Mouse (Mus musculus): ENCODE measurements around the gene Sv2c.
"Not testable (repeated sequence)": the region's sequence is repeated elsewhere in the genome, so short reads cannot be mapped to it uniquely, and the experiment has no call there.

Sv2c gene

DNA sequence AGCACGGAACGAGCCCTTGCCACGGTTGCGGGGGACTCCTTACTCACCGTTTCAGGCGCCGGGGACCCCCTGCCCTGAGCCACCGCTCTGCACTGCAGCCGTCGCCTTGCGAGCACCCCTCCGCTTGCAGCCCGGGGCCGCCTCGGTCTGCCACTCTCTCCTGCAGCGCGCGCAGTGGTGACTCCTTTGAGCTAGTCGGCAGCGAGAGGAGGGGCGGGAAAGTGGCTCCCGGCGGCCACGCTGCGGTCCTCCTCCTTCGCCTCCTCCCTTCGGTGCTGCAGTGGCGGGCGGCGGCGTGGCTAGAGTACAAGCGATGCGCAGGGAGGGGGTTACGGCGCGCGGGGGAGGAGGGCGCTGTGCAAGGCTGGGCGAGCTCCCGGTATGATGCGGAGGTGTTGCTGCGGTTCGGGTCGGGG is at the start of gene Sv2c:
Gene Sv2c, minus strand, starts transcription at position 177 of the 416 bp plus-strand sequence.
- no peak for DNase-seq

GRCm38 (mm10) chr13:96180671-96181161 is 48.3 kb upstream of the Sv2c start:
- DNase-seq: no peak

- DNase-seq: no peak
Measured at GRCm38 (mm10) chr13:96175591-96176212, 43.3 kb upstream of the Sv2c start.

GRCm38 (mm10) chr13:96173686-96174085 is 41.3 kb upstream of the Sv2c start:
- DNase-seq: no peak

GRCm38 (mm10) chr13:96172290-96172689 is 39.9 kb upstream of the Sv2c start:
- DNase-seq: no peak

DNA sequence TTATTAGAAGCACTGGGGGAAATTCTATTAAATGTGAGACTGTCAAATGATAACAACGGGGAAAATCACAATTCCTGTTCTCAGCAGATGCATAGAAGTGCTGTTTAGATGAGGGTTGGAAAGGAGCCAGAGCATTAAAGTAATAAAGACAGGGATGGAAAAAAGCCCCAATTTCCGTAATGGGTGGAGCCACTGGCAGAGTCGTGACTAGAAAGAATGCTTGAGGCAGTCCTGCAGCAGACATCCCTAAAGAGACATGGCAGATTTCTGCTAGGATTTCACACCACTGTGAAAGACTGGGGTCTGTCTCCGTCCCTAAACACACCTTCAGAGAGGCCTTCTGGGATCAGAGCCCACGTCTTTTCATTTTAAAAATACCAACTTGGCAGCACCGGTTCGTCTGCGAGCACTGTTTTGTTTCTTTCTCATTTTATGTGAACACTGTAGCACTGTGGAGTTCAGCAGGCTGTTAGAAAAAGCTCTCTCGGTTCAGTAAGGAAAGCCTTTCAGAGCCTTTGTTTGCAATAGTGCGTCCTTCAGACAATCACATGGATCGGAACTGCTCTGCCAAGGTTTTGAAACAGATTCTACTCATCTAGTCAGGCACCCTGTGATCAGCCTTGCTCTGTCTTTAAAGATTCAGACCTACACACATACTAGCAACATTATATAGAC is 36.8 kb upstream of the Sv2c start:
- no peak for DNase-seq

- no peak for DNase-seq
Measured at GRCm38 (mm10) chr13:96166593-96166992, 34.2 kb upstream of the Sv2c start.

DNA sequence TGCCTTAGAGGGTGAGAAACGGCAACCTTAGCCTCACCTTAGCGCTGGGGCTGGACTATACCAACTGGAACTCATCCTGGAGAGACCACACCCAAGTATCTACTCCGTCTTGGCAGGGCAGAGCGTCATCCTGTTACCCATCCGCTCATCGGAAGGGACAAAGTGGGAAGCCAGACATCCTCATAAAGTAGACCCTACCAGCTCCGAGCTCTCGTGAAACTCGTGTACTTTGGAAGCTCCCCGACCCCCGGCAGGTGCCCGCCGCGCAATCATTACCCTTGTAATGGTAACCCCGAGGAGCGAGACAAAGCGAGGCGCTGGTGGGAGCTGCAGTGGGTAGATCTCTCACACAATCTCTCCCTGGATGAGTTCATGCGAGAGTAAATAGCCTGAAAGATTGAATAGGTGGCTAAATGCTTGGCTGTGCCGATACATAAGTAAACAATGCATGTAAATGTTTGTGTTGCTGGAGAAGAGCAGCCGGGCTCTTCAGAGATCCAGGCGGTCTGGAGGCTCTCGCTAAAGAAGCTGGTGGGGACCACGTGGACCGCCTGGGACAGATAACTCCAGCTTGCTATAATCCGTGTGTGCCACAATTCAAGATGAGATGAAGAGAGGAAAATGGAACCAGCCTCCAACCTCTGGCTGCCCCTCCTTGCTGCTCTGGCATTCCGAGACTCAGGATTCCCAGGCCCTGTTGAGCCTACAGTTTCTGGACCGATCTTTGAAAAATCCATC is 1.2 kb upstream of the Sv2c start:
- DNase-seq: no peak

DNA sequence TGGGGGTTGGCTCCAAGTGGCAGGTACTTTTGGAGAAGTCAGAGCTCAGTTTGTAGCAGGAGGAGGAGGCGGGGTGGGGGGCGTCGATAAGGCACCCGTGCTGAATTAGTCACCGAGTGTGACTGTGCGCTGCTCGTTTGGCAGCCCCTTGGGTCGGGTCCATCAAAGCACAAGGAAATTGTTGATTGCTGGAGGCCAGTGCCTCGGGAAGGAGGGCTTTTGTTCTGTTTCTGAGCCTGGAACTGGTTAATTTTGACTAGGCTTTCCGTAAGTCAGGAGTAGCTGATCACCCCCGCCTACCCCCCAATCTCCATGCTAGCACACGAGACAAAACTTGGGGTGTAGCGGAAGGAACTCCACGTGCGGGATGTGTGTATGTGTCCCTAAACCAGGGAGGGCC is 456 bp upstream of the Sv2c start:
- DNase-seq: no peak

DNA sequence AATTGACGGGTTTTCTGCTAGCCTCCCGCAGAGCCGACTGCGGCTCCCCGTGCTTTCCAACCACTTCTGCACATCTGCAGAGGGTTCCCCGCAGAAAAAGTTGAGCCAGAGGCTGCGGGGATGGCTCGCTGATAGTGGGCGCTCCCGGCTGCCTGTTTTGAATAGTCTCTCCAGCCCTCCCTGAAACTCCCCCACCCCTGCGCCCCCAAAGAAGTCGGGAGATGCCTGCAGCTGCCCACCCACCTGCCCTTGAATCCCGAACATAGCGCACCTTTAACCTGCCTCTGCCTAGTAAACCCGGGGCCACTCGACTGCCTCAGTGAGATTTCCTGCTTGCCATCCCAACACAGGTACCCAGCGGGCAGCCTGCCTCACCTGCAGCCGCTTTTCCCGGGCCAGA is 466 bp downstream of the Sv2c start:
- no peak for DNase-seq

- DNase-seq: no peak
Measured at GRCm38 (mm10) chr13:96131050-96131449, 1.3 kb downstream of the Sv2c start.

- DNase-seq: no peak
Measured at GRCm38 (mm10) chr13:96129081-96129480, 3.3 kb downstream of the Sv2c start.

DNA sequence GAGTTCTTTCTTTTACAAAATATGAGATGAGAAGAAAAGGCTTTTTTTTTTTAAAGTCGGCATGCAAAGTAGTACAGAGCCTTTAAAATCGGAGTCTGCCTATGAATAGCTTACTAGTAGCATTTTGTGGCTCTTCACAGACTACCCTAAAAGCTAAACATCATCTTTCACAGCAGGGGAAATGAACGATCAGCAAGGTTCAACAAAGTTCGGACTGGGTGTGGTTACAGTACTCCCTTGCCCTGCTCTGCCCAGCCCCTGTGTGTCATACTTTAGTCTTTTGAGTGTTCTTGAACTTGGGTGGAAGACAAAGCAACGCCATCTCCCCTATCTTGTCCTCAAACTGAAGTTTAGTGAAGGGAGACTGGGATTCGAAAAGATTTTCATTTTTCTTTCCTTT is 5.7 kb downstream of the Sv2c start:
- no peak for DNase-seq

DNA sequence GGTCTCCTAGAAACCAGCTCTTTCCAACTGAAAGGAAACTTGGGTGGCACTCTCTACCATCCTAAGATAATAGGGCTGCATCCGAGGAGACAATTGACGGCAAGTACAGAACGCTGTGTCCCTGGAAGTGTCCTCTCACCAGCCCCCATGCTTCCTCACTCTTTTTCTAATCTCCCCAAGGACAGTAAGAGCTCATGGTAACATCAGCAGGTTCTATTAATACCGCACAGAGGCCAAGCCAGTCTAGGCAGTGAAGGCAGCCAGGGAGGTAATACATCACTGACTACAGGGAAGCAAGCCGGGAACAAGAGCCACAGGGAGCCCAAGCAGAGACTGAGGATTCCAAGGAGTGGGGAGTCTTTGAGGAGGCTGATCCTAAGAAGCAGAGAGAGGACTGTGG is 7.4 kb downstream of the Sv2c start:
- DNase-seq: no peak

DNA sequence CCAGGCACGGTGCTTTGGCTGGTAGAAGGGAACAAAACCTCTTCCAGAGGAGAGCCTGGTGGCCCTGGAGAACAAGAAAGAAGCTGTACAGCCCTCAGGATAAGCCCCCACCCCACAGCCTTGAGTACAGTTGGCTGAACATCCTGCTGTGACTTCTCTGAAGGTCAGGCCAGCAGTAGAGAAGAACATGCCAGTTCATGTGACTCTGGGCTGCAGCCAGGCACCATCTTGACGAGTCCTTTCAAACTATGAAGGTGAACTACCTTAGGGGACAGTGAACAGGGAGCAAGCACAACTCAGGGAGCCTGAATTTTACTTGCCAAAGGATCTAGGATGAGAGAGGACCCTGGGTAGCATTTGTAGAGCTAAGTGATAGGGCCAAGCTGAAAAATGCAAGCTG is 19.7 kb downstream of the Sv2c start:
- no peak for DNase-seq

- DNase-seq: no peak
Measured at GRCm38 (mm10) chr13:96110767-96111166, 21.6 kb downstream of the Sv2c start.

DNA sequence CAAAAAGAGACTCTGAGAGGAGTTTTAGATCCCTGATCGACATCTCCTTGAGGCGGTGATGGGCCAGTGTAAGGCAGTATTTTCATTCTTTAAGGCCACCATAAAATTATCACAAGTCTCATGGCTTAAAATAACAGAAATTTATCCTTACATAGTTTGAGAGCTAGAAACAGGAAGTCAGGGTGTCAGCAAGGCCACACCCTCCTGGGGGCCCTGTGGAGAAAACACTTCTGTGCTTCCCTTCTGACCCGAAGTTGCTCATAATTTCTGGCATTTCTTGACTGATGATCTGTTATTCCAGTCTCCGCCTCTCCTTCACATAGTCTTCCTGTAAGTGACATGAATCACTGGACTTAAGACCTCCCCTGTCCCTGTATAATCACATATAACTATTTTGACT is 26.0 kb downstream of the Sv2c start:
- no peak for DNase-seq

DNA sequence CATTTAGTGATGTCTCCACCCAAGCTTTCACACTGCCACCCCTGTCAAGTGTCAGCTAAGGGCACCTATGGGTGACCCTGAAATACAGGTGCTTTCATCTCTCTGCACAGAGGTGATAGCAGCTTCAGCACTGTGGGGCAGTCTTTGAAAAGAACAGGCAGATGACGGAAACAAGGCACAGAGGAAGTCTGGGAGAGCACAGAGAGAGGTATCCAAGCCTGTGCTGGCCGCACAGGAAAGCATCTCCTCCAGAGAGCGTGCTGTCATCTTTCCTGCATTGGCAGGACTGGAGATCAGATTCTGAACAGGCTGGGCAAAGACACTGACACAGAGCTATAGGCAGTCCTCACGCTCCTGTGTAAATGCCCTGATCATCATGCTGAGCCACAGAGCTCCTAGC is 41.4 kb downstream of the Sv2c start:
- no peak for DNase-seq

DNA sequence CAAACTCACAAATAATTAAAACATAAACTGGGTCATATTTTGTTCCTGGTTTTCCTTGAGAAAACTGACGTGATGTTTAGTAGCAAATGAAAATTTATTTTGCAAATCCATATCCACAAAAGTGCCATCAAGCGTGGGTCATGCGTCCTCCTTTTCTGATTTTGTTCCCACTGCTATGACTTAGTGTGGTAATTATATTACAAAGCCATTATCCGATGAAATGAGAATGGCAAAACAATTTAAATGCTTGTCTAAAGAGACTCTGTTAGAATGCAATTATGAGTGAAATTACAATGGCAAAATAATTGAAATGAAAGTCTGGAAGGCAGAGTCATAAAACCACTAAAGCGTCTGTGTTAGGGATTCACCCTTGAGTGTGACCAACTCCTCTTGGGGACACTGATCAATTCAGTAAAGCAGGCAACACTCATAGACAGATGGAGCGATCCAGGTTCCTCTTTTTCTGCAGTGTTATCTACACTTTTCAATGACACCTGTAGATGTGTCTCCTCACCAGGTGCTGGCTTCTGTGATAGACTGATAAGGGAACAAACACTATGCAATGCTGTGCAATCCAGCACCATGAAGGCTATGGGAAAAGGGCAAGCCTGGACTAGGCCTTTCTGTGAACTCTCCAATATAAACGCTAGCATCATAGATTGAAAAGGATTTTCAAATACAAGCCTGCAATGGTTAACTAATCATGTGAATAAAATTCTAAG is 46.6 kb downstream of the Sv2c start:
- no peak for DNase-seq

- DNase-seq: not testable (repeated sequence)
Measured at GRCm38 (mm10) chr13:96081754-96082153, 50.6 kb downstream of the Sv2c start, which contains the start of gene Gm17190. Gene Gm17190, plus strand, starts transcription at chr13:96082054.

- not testable (repeated sequence) for DNase-seq
Measured at GRCm38 (mm10) chr13:96081276-96081675, 51.1 kb downstream of the Sv2c start, which contains the start of gene Gm20075. Gene Gm20075, minus strand, starts transcription at chr13:96081376.

GRCm38 (mm10) chr13:96073555-96073954 is 58.8 kb downstream of the Sv2c start:
- DNase-seq: no peak

DNA sequence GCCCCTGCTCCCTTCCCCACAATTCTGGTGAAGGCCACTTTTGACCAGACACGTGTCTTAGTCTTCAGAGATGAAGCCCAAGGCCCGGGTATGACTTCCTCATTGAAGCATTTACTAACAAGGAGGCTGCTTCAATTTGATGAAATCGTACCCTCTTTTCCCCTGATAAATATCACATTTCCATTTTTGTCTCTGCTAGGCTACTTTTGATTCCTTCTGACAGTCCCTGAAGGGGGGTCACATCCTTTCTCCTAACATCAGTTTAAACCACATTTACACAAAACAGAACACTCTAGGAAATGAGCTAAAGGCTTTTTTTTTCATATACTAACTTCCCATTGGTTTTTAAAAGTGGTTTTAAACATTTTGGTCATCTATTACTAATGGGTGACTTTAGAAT is 79.6 kb downstream of the Sv2c start:
- no peak for DNase-seq

All from kidney, adult 9 months (tissue).